In genomic region chr6:4902674-4903324, GRCm38 (mm10) we compare ENCODE assay signal across 7 mouse cellular contexts. TPM values are rescaled to one million over a fixed set of nuclear protein-coding genes. Genes with fewer than 3 reads are reported as not detected.
A peak's percentile ranks its signal among the peaks of the same experiment; 100 is the strongest.
DNase-seq lines count a peak whose midpoint lies in the region; ATAC-seq lines count a peak whose summit lies in the region.

Gene Ppp1r9a (plus strand): TSS chr6:4902917.

- H3K4me2 ChIP-seq in hindbrain, embryonic 13.5 days = peak within 1 kb of the TSS; percentile 71

- ATAC-seq in hindbrain, embryonic 13.5 days (ENCODE audit: low FRiP score) = peak; percentile 77

- DNase-seq in adrenal gland, postnatal 25 days = peak; percentile 64
- DNase-seq in cerebellum, postnatal 10 days = peak; percentile 77 to 78
- peak; percentile 27 to 35 for DNase-seq in frontal cortex, postnatal 14 days (ENCODE audit: low spot score in 2 of 2)
- DNase-seq in layer of hippocampus, postnatal 36 days = peak; percentile 39 to 51
- peak; percentile 60 for DNase-seq in lung, postnatal 14 days
- peak; percentile 81 for DNase-seq in retina, embryonic 14.5 days (ENCODE audit: low spot score)

- peak within 1 kb of the TSS; percentile 69 for H3K4me3 ChIP-seq in hindbrain, embryonic 13.5 days

- H3K36me3 ChIP-seq in hindbrain, embryonic 13.5 days = no peaks in the 10 kb centered on the region

- peak within 1 kb of the TSS; percentile 98 for H3K27ac ChIP-seq in hindbrain, embryonic 13.5 days

- WGBS in hindbrain, embryonic 13.5 days = under 1% methylated on average over 37 of the region's 49 CpGs

- no peaks in the 10 kb centered on the region for H3K9me3 ChIP-seq in hindbrain, embryonic 13.5 days

- peak within 1 kb of the TSS; percentile 96 for H3K9ac ChIP-seq in hindbrain, embryonic 13.5 days

- no peaks in the 10 kb centered on the region for H3K27me3 ChIP-seq in hindbrain, embryonic 13.5 days

- peaks cover 43% of the 10 kb centered on the region for H3K4me1 ChIP-seq in hindbrain, embryonic 13.5 days (replicated peaks)

RNA-seq across cellular contexts. Expression of gene Ppp1r9a, which starts in this region (rescaled TPM):
- total RNA-seq in adrenal gland, postnatal 25 days (2021) = 51.8 and 61.2 TPM in 2 replicates
- 42.0 and 43.5 TPM in 2 replicates for polyA plus RNA-seq in hindbrain, embryonic 13.5 days (2015; fragmentation: Nextera tagmentation; extraction: Ambion mirVana)
- 100 to 1,000 TPM; 162 to 164 TPM for total RNA-seq in layer of hippocampus, postnatal 36 days (2021)

Comparison
In these comparisons a context has a peak if more than half of its experiments do, and no peak if none do; other contexts are left out.
1. Peak in every context shown above with its lines: DNase-seq, ATAC-seq, H3K4me3 ChIP-seq and H3K27ac ChIP-seq.
2. DNase-seq: peak in every context shown above with its lines; median percentile 81 in retina, embryonic 14.5 days; 78 in cerebellum, postnatal 10 days; 64 in adrenal gland, postnatal 25 days; 60 in lung, postnatal 14 days; 45 in layer of hippocampus, postnatal 36 days; 31 in frontal cortex, postnatal 14 days.